16 mouse cellular contexts compared by ENCODE assay signal in the genomic region with DNA sequence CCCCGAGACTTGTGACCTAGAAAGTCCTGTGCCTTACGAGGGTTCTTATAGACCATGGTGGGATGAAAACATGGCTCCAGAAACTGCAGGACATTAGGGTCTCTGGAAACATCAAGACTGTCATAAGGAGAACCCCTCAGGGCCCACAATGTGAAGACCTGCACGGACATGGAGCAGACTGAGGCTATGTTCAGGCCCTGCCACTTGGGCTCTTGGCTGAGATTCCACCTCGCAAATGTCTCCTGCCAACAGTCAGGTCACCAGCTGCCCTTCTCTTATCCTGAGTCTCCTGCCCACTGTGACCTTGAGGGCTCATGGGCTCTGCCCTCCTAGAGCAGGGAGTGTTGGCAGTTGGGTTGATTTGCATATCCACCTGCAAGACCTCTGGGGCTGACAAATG.
A peak's percentile ranks its signal among the peaks of the same experiment; 100 is the strongest.
DNase-seq lines count a peak whose midpoint lies in the region; ATAC-seq and TF ChIP-seq lines count a peak whose summit lies in the region.
"Had no signal": no experiment of that assay in that cellular context is flagged by ENCODE, and none has a peak within 500 bp of the region (broad histone marks: within the 10 kb centered on the region; RNA-seq: fewer than 3 reads in every experiment).

No protein-coding gene starts in this region.

- H3K9ac ChIP-seq in hindbrain, embryonic 12.5 days, result no peak overlapping the region
- H3K9ac ChIP-seq in hindbrain, embryonic 11.5 days (ENCODE audit: low read depth, low read length), result no peak overlapping the region
- H3K9ac ChIP-seq in midbrain, embryonic 14.5 days (replicated peaks; ENCODE audit: low read length), result no peak overlapping the region
- H3K9ac ChIP-seq: forebrain, postnatal 0 days; lung, embryonic 14.5 days; midbrain, embryonic 13.5 days had no signal

- H3K4me1 ChIP-seq in hindbrain, embryonic 12.5 days, result peaks cover 14% of the 10 kb centered on the region
- H3K4me1 ChIP-seq in hindbrain, embryonic 11.5 days (replicated peaks; ENCODE audit: control insufficient read depth, insufficient read depth, low read length), result peaks cover 2% of the 10 kb centered on the region; the same call in 1 of the 2 replicates
- peaks cover 1% of the 10 kb centered on the region; the same call in 1 of the 2 replicates for H3K4me1 ChIP-seq in bone marrow, adult 2 months (ENCODE audit: control insufficient read depth, insufficient read depth, low read length)
- peaks cover 41% of the 10 kb centered on the region for H3K4me1 ChIP-seq in heart, embryonic 10.5 days
- no peaks in the 10 kb centered on the region for H3K4me1 ChIP-seq in midbrain, embryonic 14.5 days (ENCODE audit: control insufficient read depth, insufficient read depth, low read length)

- no peak overlapping the region for H3K4me3 ChIP-seq in hindbrain, embryonic 12.5 days
- no peak overlapping the region for H3K4me3 ChIP-seq in hindbrain, embryonic 11.5 days (ENCODE audit: low read depth, low read length)
- H3K4me3 ChIP-seq in bone marrow, adult 2 months (replicated peaks; ENCODE audit: control insufficient read depth, low read depth, low read length), result no peak overlapping the region
- no peak overlapping the region for H3K4me3 ChIP-seq in heart, embryonic 10.5 days
- H3K4me3 ChIP-seq in midbrain, embryonic 14.5 days (replicated peaks; ENCODE audit: low read depth, low read length), result no peak overlapping the region
- H3K4me3 ChIP-seq: midbrain, embryonic 13.5 days had no signal

- H3K27me3 ChIP-seq in hindbrain, embryonic 12.5 days, result peaks cover 24% of the 10 kb centered on the region
- H3K27me3 ChIP-seq in hindbrain, embryonic 11.5 days (ENCODE audit: control insufficient read depth, insufficient read depth, low read length), result no peaks in the 10 kb centered on the region; the same call in 1 of the 2 replicates
- no peaks in the 10 kb centered on the region for H3K27me3 ChIP-seq in heart, embryonic 10.5 days (ENCODE audit: insufficient read depth, poor library complexity, severe bottlenecking)
- no peaks in the 10 kb centered on the region for H3K27me3 ChIP-seq in midbrain, embryonic 14.5 days (ENCODE audit: control insufficient read depth, insufficient read depth, low read length)

- no peak overlapping the region for H3K4me2 ChIP-seq in hindbrain, embryonic 12.5 days (replicated peaks)
- no peak overlapping the region for H3K4me2 ChIP-seq in hindbrain, embryonic 11.5 days (replicated peaks; ENCODE audit: low read depth, low read length)
- H3K4me2 ChIP-seq in midbrain, embryonic 14.5 days (ENCODE audit: low read length), result no peak overlapping the region
- H3K4me2 ChIP-seq: liver, embryonic 11.5 days; lung, embryonic 14.5 days; midbrain, embryonic 13.5 days had no signal

- intact Hi-C loops in heart, postnatal 10 days (cut with DNase I), result no loop called here

- no peaks in the 10 kb centered on the region for H3K36me3 ChIP-seq in hindbrain, embryonic 12.5 days
- H3K36me3 ChIP-seq in hindbrain, embryonic 11.5 days (ENCODE audit: control insufficient read depth, insufficient read depth, low read length), result no peaks in the 10 kb centered on the region
- no peaks in the 10 kb centered on the region for H3K36me3 ChIP-seq in heart, embryonic 10.5 days
- no peaks in the 10 kb centered on the region for H3K36me3 ChIP-seq in midbrain, embryonic 14.5 days (ENCODE audit: control insufficient read depth, insufficient read depth, low read length)
- H3K36me3 ChIP-seq: G1E; midbrain, embryonic 13.5 days had no signal

- no peak for ATAC-seq in hindbrain, embryonic 12.5 days (ENCODE audit: low FRiP score)
- ATAC-seq in hindbrain, embryonic 11.5 days (ENCODE audit: low FRiP score), result no peak
- no peak for ATAC-seq in midbrain, embryonic 14.5 days (ENCODE audit: low FRiP score, low TSS enrichment)
- ATAC-seq: forebrain, postnatal 0 days; midbrain, embryonic 13.5 days had no signal

- peak overlapping the region; percentile 8; the same call in 1 of the 2 replicates for H3K27ac ChIP-seq in hindbrain, embryonic 12.5 days
- H3K27ac ChIP-seq in hindbrain, embryonic 11.5 days (ENCODE audit: low read depth, low read length), result no peak overlapping the region
- peak overlapping the region; percentile 23 for H3K27ac ChIP-seq in bone marrow, adult 2 months (ENCODE audit: control insufficient read depth, insufficient read depth, low read depth, low read length, poor library complexity)
- peak overlapping the region; percentile 56; the same call in 1 of the 2 replicates for H3K27ac ChIP-seq in heart, embryonic 10.5 days
- H3K27ac ChIP-seq in midbrain, embryonic 14.5 days (replicated peaks; ENCODE audit: low read depth, low read length), result no peak overlapping the region
- H3K27ac ChIP-seq: macrophage; midbrain, embryonic 13.5 days had no signal

- TF ChIP-seq CTCF in bone marrow, adult 2 months (IDR thresholded peaks at IDR 0.05; ENCODE audit: control insufficient read depth, insufficient read depth, low read length), result no peak

- no peaks in the 10 kb centered on the region for H3K9me3 ChIP-seq in hindbrain, embryonic 12.5 days (replicated peaks)
- 0 out of 2 replicates have a peak, but pooled peaks cover 3% of the 10 kb centered on the region for H3K9me3 ChIP-seq in hindbrain, embryonic 11.5 days (ENCODE audit: control insufficient read depth, low read length)
- no peaks in the 10 kb centered on the region; the same call in 1 of the 2 replicates for H3K9me3 ChIP-seq in heart, embryonic 10.5 days
- H3K9me3 ChIP-seq in midbrain, embryonic 14.5 days (ENCODE audit: control insufficient read depth, low read length), result no peaks in the 10 kb centered on the region; the same call in 1 of the 2 replicates

- no peak for TF ChIP-seq POLR2A in bone marrow, adult 2 months (IDR thresholded peaks at IDR 0.05; ENCODE audit: borderline replicate concordance, control insufficient read depth, low read depth, low read length)

- WGBS in hindbrain, embryonic 12.5 days, result 77% methylated on average over 4 of the region's 4 CpGs
- 87% methylated on average over 4 of the region's 4 CpGs for WGBS in hindbrain, embryonic 11.5 days
- 75% methylated on average over 4 of the region's 4 CpGs for whole genome bisulfite sequencing in bone marrow, adult 2 months
- WGBS in heart, embryonic 10.5 days, result 61% methylated on average over 4 of the region's 4 CpGs
- WGBS in midbrain, embryonic 14.5 days, result 79% methylated on average over 4 of the region's 4 CpGs

- DNase-seq in hindbrain, embryonic 11.5 days (ENCODE audit: low spot score), result no peak
- DNase-seq in heart, embryonic 10.5 days (ENCODE audit: low spot score), result no peak
- peak; percentile 55 to 61 for DNase-seq in heart, postnatal 10 days
- DNase-seq in urinary bladder, postnatal 25 days (ENCODE audit: low spot score), result no peak
- DNase-seq in midbrain, embryonic 14.5 days, result no peak
- DNase-seq: cerebellum, adult 11-12 months; forebrain, postnatal 0 days; kidney, adult 2 months; layer of hippocampus, postnatal 36 days; lung, embryonic 14.5 days had no signal

Comparison
In these comparisons a context has a peak if more than half of its experiments do, and no peak if none do; other contexts are left out.
1. H3K27ac ChIP-seq: peak in hindbrain, embryonic 12.5 days (single experiment), bone marrow, adult 2 months (single experiment) and heart, embryonic 10.5 days (single experiment); none in hindbrain, embryonic 11.5 days (single experiment) and midbrain, embryonic 14.5 days (single experiment).
2. DNase-seq: peak in heart, postnatal 10 days (2 of 2); none in hindbrain, embryonic 11.5 days (single experiment), heart, embryonic 10.5 days (single experiment), urinary bladder, postnatal 25 days (single experiment) and midbrain, embryonic 14.5 days (single experiment).